Mouse (Mus musculus) cerebral cortex, adult 2 months (tissue): Measurements from ENCODE around the gene Fxyd5.

Experiments
- WGBS: fragments of 180-500 bp; shearing (Covaris S2); methylation state at CpG from one replicate; pipeline ENCODE4 v1.1.7; 2018; 5-methylcytosine and 5-hydroxymethylcytosine counted together

The Fxyd5 gene

DNA sequence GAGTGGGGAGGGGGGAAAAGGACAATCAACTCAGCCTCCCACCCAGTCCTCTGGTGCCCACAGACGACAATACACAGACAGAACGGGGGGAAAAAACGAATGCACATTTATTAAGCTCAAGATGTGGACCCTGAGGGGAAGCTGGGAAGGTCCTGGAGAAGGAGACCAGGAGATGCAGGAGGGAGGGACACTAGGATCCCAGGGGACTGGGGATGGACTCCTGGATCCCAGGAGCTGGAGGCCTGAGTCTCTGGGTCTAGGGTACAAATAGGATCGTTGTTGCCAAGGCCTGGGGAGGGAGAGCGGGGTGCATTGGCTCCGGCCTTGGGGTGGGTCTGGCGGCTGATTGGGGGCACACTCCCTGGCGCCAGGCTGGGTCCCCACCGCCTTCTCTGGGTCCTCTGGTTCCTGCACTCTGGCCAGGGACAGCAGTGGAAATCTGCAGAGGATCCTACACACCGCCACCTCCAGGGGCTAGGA, at the start of gene Fxyd5:
Gene Fxyd5 (minus strand): TSS at position 51 of the 480 bp plus-strand sequence.
- WGBS = 64% methylated on average over 10 of the region's 10 CpGs

DNA sequence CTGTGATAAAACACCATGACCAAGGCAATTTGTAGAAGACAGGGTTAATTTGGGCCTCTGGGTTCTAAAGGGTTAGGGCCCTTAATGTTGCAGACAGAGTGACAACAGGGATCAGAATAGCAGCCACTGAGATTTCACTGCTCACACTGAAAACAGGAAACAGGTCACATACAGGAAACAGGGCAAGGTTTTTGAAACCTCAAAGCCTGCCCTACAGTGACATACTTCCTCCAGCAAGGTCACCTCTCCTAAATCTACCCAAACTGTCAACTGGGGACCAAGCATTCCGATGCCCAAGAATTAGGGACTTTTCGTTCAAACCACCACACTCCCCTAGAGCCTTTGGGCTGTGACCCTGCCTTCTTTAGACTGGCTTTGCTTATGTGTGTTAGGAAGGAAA, 47.4 kb upstream of the Fxyd5 start:
- 88% methylated on average over 2 of the region's 2 CpGs for WGBS

DNA sequence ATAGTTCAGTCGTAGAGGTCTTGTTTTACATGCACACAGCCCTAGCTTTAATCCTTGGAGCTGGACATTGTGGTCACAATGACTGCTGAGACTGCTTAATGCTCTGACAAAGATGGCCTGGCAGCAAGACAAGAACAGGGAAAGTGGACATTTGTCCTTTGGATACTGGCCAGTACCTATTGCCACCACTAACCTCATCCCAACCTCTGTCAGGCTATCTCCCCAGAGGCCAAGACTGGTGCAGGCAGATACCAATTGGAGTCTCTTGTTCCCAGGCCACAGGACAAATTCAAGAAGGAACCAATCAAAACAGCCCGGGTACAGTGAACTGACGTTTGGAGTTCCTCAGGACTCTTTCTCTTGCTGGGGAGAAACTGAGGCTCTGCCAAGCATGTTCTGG, 45.9 kb upstream of the Fxyd5 start:
- 55% methylated on average over 3 of the region's 3 CpGs for WGBS

DNA sequence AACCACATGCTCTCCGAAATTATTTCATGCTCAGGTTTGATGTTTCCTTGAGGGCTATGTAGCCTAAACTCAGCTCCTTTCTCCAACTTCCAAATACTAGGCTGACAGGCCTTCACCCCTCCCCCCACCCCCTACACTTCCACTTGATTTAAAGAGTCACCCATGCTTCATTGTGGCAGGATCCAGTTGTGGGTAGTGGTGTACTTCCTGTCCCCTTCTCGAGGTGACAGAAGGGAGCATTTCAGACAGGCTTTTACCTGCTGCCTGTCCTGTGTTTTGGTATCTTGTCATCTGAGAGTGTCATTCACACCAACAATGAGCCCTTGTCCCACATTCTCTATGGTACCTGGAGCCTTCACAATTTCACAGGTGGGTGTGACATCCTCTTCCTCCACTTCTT, 45.0 kb upstream of the Fxyd5 start:
- WGBS = 68% methylated on average over 2 of the region's 2 CpGs

DNA sequence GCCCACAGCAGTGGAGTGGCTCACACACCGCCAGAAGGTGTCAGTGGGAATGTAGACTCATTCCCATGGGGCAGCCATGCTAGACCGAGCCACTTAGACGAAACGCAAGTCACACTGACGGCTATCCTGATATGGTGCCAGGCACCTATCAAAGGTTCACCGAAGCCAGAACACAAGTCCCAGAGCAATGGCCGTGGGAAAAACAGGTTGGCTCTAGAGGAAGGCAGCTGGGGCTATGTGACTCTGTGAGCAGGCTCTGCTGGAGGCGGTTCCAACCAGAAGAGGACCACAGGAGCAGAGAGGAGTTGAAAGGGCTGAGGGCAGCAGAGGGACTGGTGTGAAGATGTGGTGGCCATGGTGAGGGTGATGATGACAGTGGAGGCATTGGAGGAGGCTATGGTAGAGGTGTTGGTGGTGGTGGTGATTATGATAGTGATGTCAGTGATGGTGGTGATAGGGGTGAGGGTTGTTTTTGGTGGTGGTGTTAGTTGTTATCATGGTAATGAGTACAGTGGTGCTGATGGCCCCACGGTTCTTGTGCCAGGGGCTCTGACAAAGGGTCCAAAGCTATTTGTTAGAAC, 44.0 kb upstream of the Fxyd5 start:
- WGBS = 91% methylated on average over 9 of the region's 9 CpGs

DNA sequence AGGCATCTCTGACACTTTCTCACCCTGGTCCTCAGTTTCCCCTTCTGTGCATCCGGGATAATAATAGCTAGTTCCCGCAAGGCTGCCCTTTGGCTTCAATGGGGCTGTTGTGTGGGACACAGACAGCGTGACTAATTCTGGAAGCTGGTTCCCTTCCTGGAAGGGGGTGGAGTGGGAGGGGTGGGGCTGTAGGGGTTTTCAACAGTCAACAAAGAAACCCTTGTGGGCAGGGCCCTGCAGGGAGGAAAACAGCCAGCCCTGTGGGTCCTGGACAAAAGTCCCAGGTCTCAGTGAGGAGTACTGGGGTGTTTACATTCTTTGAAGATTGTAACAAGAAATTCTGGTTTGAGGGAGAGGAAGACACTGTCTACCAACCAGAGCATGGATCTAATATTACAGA, 42.9 kb upstream of the Fxyd5 start:
- 31% methylated on average over 3 of the region's 3 CpGs for WGBS

DNA sequence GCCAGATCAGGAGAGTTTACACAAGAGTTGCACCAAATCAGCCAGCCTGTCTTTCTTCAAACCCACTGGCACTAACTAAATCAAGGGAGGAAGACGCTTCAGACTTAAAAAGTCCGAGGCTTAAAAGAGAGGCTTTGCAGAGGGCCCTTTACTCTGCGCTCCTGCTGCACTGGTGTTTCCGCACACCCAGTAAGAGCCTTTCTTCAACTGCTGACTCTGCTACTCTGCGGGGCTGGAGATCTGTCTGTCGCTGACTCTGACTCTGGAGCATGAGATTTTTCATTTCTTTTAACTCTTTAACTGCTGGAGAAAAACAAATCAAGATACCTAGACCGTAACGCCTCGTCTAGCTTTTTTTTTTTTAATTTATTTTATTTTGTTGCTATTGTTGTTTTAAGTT, 41.9 kb upstream of the Fxyd5 start:
- WGBS = 69% methylated on average over 9 of the region's 9 CpGs

DNA sequence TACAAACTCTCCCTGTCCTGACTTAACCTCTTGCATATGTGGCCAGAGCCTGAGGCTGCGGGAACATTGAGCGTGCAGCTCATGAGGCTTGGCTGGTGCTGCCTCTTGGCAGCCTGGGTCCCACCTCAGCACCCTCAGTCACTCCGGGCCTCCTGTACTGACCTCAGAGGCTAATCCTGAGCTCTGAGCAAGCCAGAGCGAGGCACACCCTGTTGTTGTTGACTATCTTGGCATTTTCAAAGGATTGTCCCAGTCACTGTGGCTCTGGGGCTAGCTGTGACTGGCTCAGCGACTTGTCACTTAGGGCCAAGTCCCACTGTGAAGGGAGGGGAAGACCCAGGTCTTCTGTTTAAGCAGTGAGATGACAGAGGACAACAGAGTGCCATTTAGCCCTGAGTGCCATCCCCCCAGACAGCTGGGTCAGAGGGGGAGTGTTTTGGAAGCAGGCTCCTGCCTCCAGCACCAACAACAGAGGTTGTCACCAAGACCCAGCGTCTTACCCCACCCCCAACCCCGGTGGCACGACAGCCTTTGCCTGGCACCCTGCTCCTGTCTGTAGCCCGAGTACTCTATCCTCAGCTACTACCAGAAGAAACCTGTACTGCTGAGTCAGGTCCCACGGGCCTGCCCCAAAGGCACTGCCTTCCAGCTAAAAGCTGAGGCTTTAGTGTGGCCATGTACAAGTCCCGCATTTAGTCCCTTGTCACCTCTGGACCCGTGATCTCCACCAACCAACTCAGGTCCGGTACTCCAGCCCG, 40.7 kb upstream of the Fxyd5 start:
- 68% methylated on average over 14 of the region's 14 CpGs for WGBS

DNA sequence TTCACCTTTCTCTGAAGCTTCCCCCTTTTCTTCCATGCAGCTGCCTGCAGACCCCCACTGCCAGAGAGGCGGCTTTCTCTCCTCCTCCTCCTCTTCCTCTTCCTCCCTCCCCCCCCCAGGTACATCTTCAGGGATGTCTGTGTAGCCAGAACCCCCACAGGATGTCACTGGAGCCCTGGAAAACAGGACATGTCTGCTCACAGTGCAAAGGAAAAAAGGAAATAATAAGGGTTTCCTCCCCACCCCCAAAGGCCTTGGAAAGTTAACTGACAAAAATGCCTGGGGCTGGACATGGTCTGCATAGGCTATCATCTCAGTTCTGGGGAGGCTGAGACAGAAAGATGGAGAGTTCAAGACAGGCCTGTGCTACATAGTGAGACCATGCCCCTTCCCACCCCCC, 38.8 kb upstream of the Fxyd5 start:
- 38% methylated on average over 1 of the region's 1 CpGs for WGBS

DNA sequence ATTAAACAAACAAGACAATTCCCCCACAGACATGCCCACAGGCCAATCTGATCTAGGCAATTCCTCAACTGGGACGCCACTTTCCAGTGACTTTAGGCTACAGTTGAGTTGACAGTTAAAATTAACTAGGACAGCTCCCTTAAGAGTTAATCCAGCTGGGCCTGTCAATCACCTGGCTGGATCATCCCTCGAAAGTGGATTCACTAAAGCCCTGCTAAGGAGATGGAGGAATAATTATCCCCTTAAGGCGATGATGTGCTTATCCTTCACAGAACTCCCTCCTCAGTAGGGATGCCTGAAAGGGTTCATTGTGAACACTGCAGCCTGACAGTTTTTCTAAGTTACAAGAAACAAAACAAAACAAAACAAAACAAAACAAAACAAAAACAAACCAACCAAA, 38.3 kb upstream of the Fxyd5 start:
- 72% methylated on average over 3 of the region's 3 CpGs for WGBS

DNA sequence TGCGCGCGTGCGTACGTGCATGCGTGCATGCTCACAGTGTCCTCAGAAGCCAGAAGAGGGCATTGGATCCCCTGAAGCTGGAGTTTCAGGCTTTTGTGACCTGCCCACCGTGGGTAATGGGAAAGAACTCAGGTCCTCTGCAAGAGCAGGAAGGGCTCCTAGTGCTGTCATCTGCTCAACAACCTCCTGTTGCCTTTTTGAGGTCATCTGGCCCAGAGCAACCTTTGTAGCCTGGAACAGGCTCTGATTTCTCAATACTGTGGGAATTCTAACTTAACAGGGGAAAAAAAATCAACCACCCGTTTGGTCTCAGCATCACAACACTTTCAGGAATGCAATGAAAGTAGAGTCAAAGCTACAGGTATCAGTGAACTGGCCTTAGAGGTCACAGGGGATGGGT, 37.4 kb upstream of the Fxyd5 start:
- whole genome bisulfite sequencing = 90% methylated on average over 8 of the region's 8 CpGs

DNA sequence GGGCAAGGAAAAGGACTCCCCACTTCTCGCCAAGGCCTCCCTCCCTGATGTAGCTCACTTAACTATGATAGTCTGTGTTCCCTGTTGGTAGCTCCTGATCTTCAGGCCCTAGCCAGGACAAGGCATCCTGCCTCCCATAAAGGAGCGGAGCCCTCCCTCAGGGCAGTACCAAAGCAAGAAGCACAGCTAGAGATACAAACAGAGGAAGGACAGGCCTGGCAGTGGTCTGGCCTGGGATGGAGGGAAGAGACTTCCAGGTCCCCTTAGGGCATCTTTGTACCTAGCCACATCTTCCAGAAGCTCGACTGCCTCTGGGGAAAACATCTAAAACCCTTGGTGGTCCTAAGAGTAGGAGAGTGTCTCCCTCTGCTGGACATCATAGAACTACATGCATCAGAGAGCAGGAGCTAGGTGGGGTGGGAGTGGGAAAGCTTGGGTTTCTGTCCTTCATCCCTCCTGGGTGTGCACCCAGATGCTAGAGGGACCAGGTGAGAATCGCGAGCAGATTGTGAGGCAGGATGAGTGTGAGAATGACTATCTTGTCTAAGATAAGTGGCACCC, 35.7 kb upstream of the Fxyd5 start:
- 46% methylated on average over 5 of the region's 5 CpGs for WGBS

DNA sequence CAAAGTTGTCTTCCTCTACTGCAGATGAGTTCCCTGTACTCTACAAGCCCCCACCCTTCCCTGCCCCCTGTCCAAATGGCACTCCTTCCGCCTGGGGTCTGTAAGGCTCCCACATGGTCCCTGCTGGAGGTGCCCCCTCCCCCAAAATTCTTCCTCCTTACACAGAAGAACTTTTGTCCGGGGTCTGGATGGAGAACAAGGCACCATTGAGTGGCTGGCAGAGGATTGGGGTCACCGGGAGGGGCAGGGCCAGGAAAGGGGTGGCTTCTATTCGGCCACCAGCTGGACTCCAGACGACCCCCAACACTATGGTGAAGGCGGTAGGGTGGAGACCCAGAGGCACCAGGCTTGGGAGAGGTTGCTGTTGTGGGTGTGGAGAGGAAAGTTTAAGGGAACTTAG, 35.2 kb upstream of the Fxyd5 start:
- 50% methylated on average over 6 of the region's 6 CpGs for WGBS

DNA sequence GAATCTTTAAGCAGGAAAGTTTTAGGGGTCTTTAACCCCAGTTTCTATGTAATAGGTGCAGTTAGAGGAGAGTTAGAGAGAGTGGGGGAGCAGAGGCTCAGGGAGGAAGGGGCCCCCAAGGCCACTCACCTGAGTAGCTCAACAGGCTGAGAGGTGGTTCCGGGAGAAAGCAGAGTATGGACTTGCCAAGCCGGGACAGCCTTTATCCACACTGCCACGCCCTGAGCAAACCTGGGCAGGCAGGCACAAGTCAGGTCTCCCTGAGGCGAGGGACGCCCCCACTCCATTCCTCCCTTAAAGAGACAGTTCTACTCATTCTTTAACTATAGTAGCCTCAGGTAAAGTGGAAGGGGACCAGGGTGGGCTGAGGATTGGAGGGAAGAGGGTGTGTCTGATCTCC, 34.2 kb upstream of the Fxyd5 start, which contains the start of gene Fxyd3:
Gene Fxyd3 (minus strand): TSS at position 213 of the 400 bp plus-strand sequence.
- 82% methylated on average over 5 of the region's 5 CpGs for WGBS

DNA sequence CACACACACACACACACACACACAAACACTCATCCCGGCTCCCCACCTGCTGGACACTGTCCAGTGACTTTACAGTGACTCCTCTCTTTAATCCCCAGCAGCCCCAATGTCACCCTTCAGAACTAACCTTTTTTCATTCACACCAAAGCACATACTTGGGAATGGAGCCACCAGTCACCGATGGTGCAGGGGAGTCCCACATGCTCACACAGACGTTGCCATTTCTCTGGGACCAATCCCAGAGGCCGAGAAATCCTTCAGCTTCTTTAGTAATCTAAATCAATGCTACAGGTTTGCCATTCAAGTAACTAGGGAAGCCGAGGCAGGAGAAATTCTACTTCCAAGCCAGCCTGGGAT, 32.4 kb upstream of the Fxyd5 start:
- WGBS = 45% methylated on average over 5 of the region's 5 CpGs

DNA sequence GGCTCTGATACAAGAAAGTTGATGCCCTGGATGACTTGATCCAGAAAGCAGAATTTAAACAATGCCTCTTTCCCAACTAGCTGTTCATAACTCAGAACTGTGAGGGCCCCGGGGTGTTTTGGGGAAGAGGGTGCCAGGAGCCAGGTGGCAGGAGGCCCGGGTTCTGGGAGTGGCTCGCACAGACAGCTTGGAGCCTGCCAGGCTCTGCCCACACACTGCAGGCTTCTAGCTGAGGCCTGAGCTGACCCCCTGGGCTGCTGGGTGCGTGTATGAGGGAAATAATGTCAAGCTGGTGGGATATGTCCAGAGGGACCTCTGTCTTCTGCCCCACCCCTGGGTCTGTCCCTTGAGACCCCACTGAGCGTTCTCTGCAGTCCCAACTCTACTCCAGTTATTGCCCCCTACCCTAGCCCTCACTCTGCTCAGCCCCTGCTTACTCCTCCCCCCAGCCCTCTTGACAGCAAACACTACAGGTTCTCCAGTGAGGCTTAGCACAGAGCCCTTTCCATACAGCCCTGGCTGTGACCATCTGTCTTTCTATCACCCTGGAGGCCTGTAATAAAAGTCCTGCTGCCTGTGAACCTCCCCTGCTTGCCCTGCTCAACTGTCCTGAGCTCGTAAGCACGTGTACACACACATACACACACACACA, 31.9 kb upstream of the Fxyd5 start:
- WGBS = 51% methylated on average over 7 of the region's 7 CpGs

DNA sequence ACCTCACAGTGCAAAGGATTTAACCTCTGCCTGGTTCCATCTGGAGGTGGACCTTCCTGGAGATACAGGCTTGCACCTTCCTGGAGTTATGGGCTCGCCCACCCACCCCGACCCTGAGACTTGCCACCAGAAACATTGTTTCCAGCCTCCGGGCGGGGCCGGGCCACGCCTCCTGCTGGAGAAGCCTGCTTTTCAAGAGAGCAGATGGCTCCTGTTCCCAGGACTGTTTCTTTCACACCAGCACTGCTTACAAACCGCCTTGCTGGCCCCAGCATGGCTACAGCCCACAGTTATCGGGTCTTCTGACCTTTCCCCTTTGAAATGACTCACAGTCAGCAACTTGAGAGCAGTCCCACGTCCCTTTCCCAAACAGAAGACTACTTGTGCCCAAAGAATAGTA, 30.0 kb upstream of the Fxyd5 start:
- WGBS = 69% methylated on average over 9 of the region's 9 CpGs

DNA sequence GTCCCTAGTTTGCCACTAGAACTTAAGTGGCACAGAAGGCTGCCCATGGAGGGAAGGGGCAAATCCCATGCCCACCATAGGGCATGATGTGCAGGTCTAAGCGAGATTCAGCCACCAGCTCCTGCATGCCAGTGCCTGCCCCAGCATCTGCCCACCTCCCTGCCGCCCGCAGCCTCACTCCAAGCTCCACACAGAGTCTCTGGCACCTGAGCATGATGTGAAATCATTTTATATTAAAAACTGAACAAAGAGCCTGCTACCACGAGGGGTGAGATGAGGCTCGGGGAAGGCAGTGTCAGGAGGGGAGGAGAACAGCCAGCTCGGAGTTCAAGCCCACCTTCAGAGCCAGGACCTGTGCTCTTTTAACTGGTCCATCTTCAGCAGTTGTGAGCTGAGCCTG, 28.0 kb upstream of the Fxyd5 start:
- 63% methylated on average over 6 of the region's 6 CpGs for WGBS

DNA sequence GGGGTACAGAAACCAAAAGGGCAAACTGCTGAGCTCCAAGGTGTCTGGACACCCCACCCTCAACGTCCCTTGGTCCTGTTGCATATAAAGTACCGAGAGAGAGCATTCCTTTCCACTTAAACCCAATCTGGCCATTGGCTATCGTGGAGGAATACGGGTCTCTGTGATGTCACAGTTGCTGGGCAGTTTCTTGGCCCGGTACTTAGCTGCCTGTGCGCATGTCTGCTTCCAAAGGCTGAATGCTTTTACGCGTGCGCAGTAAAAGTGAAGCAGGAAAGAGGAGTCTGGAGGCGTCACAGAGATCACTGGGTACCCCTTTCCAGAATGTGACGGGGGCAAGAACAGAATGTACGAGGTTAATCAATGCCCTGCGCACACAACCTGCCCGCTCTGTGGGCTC, 27.2 kb upstream of the Fxyd5 start:
- 91% methylated on average over 14 of the region's 14 CpGs for WGBS

DNA sequence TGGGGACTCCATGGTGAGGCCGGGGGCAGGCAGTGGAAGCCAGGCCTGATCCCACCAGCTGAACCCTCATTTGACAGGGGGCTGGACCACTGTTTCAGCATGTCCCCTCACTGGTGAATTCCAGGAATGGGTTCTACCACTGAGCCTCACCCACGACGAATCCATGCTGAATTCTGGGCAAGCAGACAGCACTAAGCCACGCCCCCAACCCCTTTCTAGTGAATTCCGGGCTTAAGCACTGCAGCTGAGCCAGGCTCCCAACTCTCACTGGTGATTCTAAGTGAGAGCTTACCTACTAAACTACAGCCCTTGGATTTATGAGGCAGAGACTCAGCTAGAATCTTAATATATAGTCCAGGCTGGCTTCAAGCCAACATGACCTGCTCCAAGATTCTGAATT, 25.6 kb upstream of the Fxyd5 start:
- 36% methylated on average over 5 of the region's 5 CpGs for WGBS

DNA sequence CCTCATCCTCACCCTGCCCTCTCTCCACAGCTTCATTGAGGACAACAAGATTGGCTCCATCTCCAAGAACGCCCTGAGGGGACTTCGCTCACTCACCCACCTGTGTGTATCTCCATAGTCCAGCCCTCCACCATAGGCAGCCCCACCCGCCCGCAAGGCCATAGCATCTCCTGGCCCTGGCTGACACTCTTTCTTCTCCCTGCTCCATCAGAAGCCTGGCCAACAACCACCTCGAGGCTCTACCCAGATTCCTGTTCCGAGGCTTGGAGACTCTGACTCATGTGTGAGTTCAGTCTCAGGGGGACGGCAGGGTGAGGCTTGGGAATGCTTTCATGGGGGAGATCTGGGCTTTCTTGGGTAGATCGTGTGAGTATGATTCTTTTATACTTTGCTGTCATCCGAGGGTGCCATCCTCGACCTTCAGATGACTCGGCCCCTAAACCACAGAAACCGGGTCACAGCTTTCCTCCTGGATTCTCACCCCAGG, 20.8 kb upstream of the Fxyd5 start:
- 87% methylated on average over 12 of the region's 12 CpGs for WGBS

DNA sequence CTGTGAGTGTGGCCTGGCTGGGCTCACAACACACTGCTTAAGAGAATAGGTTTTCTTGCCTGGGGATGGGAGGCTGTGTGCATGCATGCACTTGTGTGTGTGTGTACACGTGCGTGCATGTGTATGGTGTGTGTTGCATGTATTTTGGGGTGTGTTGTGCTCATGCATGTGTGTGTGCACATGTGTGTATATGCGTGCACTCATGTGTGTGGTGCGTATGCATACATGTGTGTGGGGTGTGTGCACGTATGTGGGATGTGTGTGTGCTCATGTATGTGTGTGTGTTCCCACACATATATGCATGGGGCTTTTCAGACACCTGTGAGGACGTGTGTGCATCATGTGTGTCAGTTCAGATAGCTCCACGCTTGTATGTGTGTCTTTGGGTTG, 18.3 kb upstream of the Fxyd5 start:
- WGBS = 92% methylated on average over 7 of the region's 7 CpGs
